Mouse (Mus musculus): ENCODE data around the gene Rd3l. TPM values are rescaled to one million over a fixed set of nuclear protein-coding genes. Genes with fewer than 3 reads are reported as not detected.
"Not testable (repeated sequence)": the region's sequence is repeated elsewhere in the genome, so short reads cannot be mapped to it uniquely, and the experiment has no call there.

The Rd3l gene
- polyA plus RNA-seq, 1 experiment from 2014 or later: not detected

DNA sequence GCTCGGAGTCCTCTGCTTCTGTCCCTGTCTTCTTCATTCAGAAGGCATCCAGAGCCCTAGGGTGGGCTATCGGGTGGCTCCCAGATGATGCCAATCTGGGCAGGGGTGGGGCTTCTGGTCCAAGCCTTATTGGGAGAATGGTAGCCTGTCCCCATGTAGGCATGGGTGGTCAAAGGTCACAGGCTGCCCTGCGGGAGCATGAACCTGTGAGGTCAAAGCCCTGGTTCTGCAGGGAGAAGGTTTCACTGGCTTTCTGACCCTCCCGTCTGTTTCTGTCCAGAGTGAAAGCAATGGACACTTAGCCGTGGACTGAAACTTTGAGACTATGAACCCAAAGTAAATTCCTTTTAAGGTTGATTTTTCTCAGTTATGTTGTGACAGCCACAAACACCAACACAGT, 24.9 kb downstream of the Rd3l start:
- Histone ChIP-seq H3K9me3 (replicated peaks) (no peaks in the 10 kb centered on the region), H3K4me1 (no peaks in the 10 kb centered on the region; the same call in 1 of the 2 replicates), H3K36me3 (peaks cover 25% of the 10 kb centered on the region), H3K4me3 (no peak overlapping the region), H3K27ac (no peak overlapping the region), H3K27me3 (ENCODE audit: low read depth, poor library complexity, severe bottlenecking) (no peaks in the 10 kb centered on the region)
- DNase-seq (ENCODE audit: low spot score): no peak
- 80% methylated on average over 5 of the region's 5 CpGs for WGBS

- Histone ChIP-seq H3K9me3 (replicated peaks) (no peaks in the 10 kb centered on the region), H3K27me3 (ENCODE audit: low read depth, poor library complexity, severe bottlenecking) (no peaks in the 10 kb centered on the region), H3K36me3 (no peaks in the 10 kb centered on the region), H3K27ac (peak overlapping the region; percentile 56; the same call in 1 of the 2 replicates), H3K4me1 (no peaks in the 10 kb centered on the region; the same call in 1 of the 2 replicates), H3K4me3 (no peak overlapping the region)
- DNase-seq (ENCODE audit: low spot score): no peak
- 70% methylated on average over 5 of the region's 5 CpGs for WGBS
Measured at GRCm38 (mm10) chr12:111951701-111952100, 29.4 kb downstream of the Rd3l start.

- H3K9me3 ChIP-seq (replicated peaks): no peaks in the 10 kb centered on the region
- no peaks in the 10 kb centered on the region for H3K27me3 ChIP-seq (ENCODE audit: low read depth, poor library complexity, severe bottlenecking)
- 82% methylated on average over 5 of the region's 5 CpGs for WGBS
- no peak overlapping the region for H3K27ac ChIP-seq
- peaks cover 3% of the 10 kb centered on the region for H3K4me1 ChIP-seq
- no peak overlapping the region for H3K4me3 ChIP-seq
- no peaks in the 10 kb centered on the region for H3K36me3 ChIP-seq
- no peak for DNase-seq (ENCODE audit: low spot score)
Measured at GRCm38 (mm10) chr12:111950486-111950885, 30.6 kb downstream of the Rd3l start.

- H3K27me3 ChIP-seq (ENCODE audit: low read depth, poor library complexity, severe bottlenecking): no peaks in the 10 kb centered on the region
- peak overlapping the region; percentile 16; the same call in 1 of the 2 replicates for H3K27ac ChIP-seq
- H3K9me3 ChIP-seq (replicated peaks): no peaks in the 10 kb centered on the region
- no peaks in the 10 kb centered on the region for H3K36me3 ChIP-seq
- 48% methylated on average over 2 of the region's 2 CpGs for WGBS
- DNase-seq (ENCODE audit: low spot score): no peak
- no peak overlapping the region for H3K4me3 ChIP-seq
- peaks cover 26% of the 10 kb centered on the region for H3K4me1 ChIP-seq
Measured at GRCm38 (mm10) chr12:111946716-111947115, 34.4 kb downstream of the Rd3l start.

DNA sequence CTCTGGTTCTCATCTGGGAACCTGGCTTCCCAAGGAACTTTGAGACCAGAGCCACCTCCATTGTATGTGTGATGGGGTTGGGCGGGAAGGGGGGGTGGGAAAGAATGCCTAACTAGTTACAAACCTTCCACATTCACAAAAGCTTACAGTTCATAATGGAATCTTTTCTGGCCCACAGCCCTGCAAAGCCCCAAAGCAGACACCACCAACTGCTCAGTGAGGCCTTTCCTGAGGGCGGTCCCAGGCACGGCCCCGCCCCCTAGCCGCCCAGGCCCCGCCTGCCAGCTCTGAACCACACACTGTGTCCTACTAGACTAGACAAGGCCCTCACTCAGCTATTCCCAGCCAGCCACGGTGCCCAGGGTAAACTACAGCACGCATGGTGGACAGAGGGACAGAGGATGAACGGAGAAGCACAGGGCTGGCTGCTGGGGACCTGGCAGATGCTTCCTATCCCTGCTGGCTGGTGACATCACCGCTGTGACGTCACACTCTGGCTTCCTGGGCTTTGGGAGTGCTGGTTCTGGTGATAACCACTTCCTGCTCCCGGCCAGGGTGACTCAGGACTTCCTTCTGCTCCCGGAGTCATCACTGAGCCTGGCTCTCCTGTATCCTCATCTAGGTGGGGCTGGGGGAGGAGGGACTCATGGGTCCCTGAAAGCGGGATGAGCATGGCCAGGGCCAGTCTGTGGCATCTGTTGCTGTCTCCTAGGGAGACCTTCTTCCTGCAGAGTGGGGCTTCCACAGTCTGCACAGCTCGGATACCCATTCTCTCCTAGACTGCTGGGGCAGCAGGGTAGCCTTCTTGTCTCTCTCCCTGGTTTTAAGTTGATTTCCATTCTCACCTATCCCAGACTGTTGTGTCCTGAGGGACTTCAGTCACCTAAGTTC, 35.1 kb downstream of the Rd3l start:
- not testable (repeated sequence) for H3K36me3 ChIP-seq; H3K27me3 ChIP-seq (ENCODE audit: low read depth, poor library complexity, severe bottlenecking); H3K4me3 ChIP-seq; DNase-seq (ENCODE audit: low spot score); H3K9me3 ChIP-seq (replicated peaks)
- peak overlapping the region; percentile 72 for H3K27ac ChIP-seq
- peaks cover 26% of the 10 kb centered on the region for H3K4me1 ChIP-seq
- 70% methylated on average over 11 of the region's 15 CpGs for WGBS

DNA sequence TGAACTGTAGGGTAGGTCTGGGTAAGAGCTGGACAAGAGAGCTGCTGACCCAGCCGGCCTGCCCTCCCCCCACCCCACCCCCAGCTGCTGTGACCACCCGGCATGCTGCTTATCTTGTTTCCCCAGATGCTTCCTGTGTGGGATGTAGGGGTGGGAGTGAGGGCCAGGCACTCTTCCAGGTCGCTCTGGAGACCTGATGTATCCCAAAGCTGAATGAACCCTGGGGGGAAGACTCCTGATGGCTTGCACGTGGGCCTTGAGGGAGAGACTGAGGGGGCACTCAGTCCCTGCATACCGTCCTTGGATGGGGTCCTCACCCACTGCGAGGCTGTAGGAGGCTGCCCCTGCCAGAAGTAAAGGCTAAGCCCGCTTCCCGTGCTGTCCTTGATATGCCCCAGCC, 36.0 kb downstream of the Rd3l start:
- no peak for DNase-seq (ENCODE audit: low spot score)
- Histone ChIP-seq H3K4me3 (no peak overlapping the region), H3K4me1 (peaks cover 26% of the 10 kb centered on the region), H3K36me3 (no peaks in the 10 kb centered on the region), H3K9me3 (replicated peaks) (no peaks in the 10 kb centered on the region), H3K27me3 (ENCODE audit: low read depth, poor library complexity, severe bottlenecking) (no peaks in the 10 kb centered on the region), H3K27ac (peak overlapping the region; percentile 72)
- 59% methylated on average over 8 of the region's 8 CpGs for WGBS

DNA sequence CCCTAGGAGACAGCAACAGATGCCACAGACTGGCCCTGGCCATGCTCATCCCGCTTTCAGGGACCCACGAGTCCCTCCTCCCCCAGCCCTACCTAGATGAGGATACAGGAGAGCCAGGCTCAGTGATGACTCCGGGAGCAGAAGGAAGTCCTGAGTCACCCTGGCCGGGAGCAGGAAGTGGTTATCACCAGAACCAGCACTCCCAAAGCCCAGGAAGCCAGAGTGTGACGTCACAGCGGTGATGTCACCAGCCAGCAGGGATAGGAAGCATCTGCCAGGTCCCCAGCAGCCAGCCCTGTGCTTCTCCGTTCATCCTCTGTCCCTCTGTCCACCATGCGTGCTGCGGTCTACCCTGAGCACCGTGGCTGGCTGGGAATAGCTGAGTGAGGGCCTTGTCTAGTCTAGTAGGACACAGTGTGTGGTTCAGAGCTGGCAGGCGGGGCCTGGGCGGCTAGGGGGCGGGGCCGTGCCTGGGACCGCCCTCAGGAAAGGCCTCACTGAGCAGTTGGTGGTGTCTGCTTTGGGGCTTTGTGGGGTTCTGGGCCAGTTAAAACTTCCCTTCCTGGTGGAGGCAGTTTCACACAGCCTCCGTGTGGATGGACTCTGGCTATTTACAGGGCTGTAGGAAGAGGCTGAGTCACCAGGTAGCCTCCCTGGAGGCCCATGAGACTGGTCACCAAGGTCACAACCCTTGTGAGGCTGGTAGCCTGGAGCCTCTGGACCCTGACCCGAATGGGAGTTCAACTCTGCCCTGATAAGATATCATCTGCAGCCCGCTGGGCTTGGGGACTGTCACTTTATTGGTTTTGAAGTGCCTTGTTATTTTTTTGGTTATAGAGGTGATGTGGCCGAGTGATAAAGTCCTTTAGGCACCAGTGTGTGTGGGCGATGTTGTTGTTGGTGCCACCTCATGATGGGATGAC, 36.8 kb downstream of the Rd3l start:
- not testable (repeated sequence) for DNase-seq (ENCODE audit: low spot score); H3K9me3 ChIP-seq (replicated peaks); H3K36me3 ChIP-seq; H3K4me3 ChIP-seq; H3K27me3 ChIP-seq (ENCODE audit: low read depth, poor library complexity, severe bottlenecking)
- Histone ChIP-seq H3K4me1 (peaks cover 26% of the 10 kb centered on the region), H3K27ac (peak overlapping the region; percentile 4; the same call in 1 of the 2 replicates)
- 71% methylated on average over 17 of the region's 20 CpGs for WGBS

- Histone ChIP-seq H3K27ac (peak overlapping the region; percentile 62), H3K4me1 (peaks cover 33% of the 10 kb centered on the region), H3K36me3 (no peaks in the 10 kb centered on the region), H3K9me3 (replicated peaks) (no peaks in the 10 kb centered on the region), H3K4me3 (no peak overlapping the region; the same call in 1 of the 2 replicates), H3K27me3 (ENCODE audit: low read depth, poor library complexity, severe bottlenecking) (no peaks in the 10 kb centered on the region)
- no peak for DNase-seq (ENCODE audit: low spot score)
- 77% methylated on average over 10 of the region's 10 CpGs for WGBS
Measured at GRCm38 (mm10) chr12:111943421-111944064, 37.6 kb downstream of the Rd3l start.

DNA sequence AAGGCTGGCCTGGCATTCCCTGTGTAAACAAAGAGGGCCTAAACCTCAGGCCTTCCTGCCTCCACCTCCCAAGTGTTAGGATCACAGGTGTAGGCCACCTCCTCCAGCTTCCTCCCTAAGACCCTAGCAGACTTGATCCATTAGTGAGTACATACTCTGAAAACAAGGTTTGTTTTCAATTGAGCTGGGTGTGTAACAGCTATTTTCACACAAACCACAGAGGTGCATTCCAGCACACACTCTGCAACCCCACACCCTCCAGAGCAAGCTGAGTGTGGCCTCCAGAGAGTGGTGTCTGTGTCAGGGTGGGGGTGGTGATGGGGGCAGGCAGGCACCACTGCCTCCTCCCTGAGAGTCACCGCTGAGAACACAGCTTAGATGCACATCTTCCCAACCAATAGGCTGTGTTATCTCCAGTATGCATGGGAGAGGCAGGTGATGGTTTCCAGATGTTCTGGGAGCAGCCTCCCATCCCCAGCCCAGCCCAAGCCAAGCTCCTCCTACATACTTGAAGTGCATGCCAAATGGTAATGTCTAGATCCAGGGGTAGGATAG, 42.4 kb downstream of the Rd3l start:
- peaks cover 45% of the 10 kb centered on the region for H3K4me1 ChIP-seq
- no peak overlapping the region for H3K4me3 ChIP-seq
- no peaks in the 10 kb centered on the region for H3K9me3 ChIP-seq (replicated peaks)
- 20% methylated on average over 1 of the region's 1 CpGs for WGBS
- H3K27me3 ChIP-seq (ENCODE audit: low read depth, poor library complexity, severe bottlenecking): no peaks in the 10 kb centered on the region
- H3K36me3 ChIP-seq: no peaks in the 10 kb centered on the region
- H3K27ac ChIP-seq: peak overlapping the region; percentile 76
- DNase-seq (ENCODE audit: low spot score): peak; percentile 45

DNA sequence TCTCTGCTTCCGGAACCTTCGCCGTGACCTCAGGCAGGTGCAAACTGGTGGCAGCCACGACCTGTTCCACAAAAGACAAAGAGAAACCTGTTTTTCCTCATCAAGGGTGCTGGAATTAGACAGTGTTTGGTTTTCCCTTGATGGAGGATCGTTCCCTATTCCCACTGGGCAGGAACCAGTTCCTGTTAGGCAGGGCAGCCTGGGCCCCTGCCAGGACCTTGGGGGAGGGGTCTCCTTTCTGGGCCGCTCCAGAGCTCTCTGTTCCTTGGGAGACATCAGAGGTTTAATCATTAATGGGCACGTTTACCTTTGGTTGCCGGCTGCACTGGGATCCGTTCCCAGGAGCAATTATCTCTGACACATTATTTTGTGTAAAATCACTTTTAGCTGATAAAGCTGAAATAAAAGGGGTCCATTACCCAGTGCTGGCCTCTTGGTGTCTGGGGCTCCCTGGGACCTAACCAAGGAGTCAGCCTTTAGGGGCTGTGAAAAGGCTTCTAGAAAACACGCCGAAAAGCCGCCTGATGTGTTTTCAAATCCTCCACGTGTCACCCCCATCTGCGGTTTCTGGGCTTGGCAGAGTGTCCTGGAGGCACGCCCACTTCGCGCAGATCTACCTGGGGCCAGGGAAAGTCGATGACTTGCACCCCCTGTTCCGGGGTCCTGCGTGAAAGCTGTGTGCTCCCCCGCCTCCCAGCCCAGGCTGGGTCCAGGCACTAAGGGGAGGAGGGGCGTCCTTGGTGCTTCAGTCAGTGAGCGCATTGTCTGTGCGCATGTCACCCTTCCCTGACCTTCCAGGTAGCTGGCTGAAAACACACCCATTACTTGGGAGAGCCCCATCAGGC, 44.2 kb downstream of the Rd3l start:
- H3K4me3 ChIP-seq: no peak overlapping the region
- H3K4me1 ChIP-seq: peaks cover 53% of the 10 kb centered on the region
- H3K9me3 ChIP-seq (replicated peaks): no peaks in the 10 kb centered on the region
- H3K27ac ChIP-seq: peak overlapping the region; percentile 76
- no peaks in the 10 kb centered on the region for H3K27me3 ChIP-seq (ENCODE audit: low read depth, poor library complexity, severe bottlenecking)
- no peak for DNase-seq (ENCODE audit: low spot score)
- no peaks in the 10 kb centered on the region for H3K36me3 ChIP-seq
- WGBS: 53% methylated on average over 24 of the region's 24 CpGs

DNA sequence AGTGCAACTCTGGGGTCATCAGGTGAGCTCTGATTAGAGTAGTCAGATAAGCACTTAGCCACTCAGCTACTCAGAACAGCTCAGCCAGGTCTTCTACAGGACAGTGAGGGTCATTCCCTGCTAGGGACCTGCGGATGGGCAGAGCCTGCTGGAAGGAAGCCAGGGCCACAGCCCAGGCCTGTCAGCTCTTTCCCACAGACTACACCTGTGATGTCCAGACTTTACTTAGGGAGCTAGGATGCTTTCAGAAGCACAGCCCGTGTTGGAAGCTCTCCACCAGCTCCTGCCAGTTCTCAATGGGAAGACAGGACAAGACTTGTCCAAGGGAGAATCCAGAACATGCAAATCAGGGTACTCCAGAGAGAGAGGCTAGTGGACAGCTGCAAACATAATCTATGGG, 47.1 kb downstream of the Rd3l start:
- no peaks in the 10 kb centered on the region for H3K9me3 ChIP-seq (replicated peaks)
- peaks cover 62% of the 10 kb centered on the region for H3K4me1 ChIP-seq
- DNase-seq (ENCODE audit: low spot score): no peak
- H3K27me3 ChIP-seq (ENCODE audit: low read depth, poor library complexity, severe bottlenecking): no peaks in the 10 kb centered on the region
- H3K27ac ChIP-seq: no peak overlapping the region
- WGBS: 79% methylated on average over 2 of the region's 2 CpGs
- H3K36me3 ChIP-seq: no peaks in the 10 kb centered on the region
- no peak overlapping the region for H3K4me3 ChIP-seq
